Mouse (Mus musculus): ENCODE data around the gene Muc4. TPM values are rescaled to one million over a fixed set of nuclear protein-coding genes. Genes with fewer than 3 reads are reported as not detected.

The Muc4 gene
- polyA plus RNA-seq, 1 experiment from 2014 or later, result 0.54 TPM

GRCm38 (mm10) chr16:32728730-32729129 is 7.0 kb upstream of the Muc4 start:
- DNase-seq (no peak), ATAC-seq (ENCODE audit: low read depth) (peak; percentile 31; the same call in 1 of the 2 replicates)
- H3K9ac ChIP-seq, result no peak overlapping the region
- H3K36me3 ChIP-seq, result no peaks in the 10 kb centered on the region
- no peaks in the 10 kb centered on the region for H3K9me3 ChIP-seq (replicated peaks)
- H3K27ac ChIP-seq, result no peak overlapping the region
- H3K4me2 ChIP-seq, result no peak overlapping the region
- no peak overlapping the region for H3K4me3 ChIP-seq (replicated peaks)
- 36% methylated on average over 1 of the region's 1 CpGs for WGBS (ENCODE audit: insufficient replicate concordance)
- peaks cover under 1% of the 10 kb centered on the region for H3K4me1 ChIP-seq (replicated peaks)
- 0 out of 2 replicates have a peak, but pooled peaks cover 3% of the 10 kb centered on the region for H3K27me3 ChIP-seq

- ATAC-seq (ENCODE audit: low read depth), result no peak
- Histone ChIP-seq H3K27me3 (peaks cover 6% of the 10 kb centered on the region; the same call in 1 of the 2 replicates), H3K4me2 (no peak overlapping the region), H3K9ac (no peak overlapping the region), H3K36me3 (no peaks in the 10 kb centered on the region), H3K4me1 (replicated peaks) (no peaks in the 10 kb centered on the region), H3K4me3 (replicated peaks) (no peak overlapping the region), H3K27ac (no peak overlapping the region), H3K9me3 (replicated peaks) (no peaks in the 10 kb centered on the region)
- DNase-seq, result no peak
- WGBS (ENCODE audit: insufficient replicate concordance), result 63% methylated on average over 3 of the region's 3 CpGs
These were observed 2.5 kb upstream of the Muc4 start for GRCm38 (mm10) chr16:32733213-32733612.

- no peak overlapping the region for H3K9ac ChIP-seq
- no peaks in the 10 kb centered on the region for H3K4me1 ChIP-seq (replicated peaks)
- no peak overlapping the region for H3K4me3 ChIP-seq (replicated peaks)
- no peak for ATAC-seq (ENCODE audit: low read depth)
- H3K4me2 ChIP-seq, result no peak overlapping the region
- no peak overlapping the region for H3K27ac ChIP-seq
- no peak for DNase-seq
- H3K9me3 ChIP-seq (replicated peaks), result no peaks in the 10 kb centered on the region
- WGBS (ENCODE audit: insufficient replicate concordance), result 50% methylated on average over 3 of the region's 3 CpGs
- H3K36me3 ChIP-seq, result no peaks in the 10 kb centered on the region
- H3K27me3 ChIP-seq, result peaks cover 6% of the 10 kb centered on the region; the same call in 1 of the 2 replicates
These were observed 336 bp downstream of the Muc4 start for GRCm38 (mm10) chr16:32736022-32736421.

- Histone ChIP-seq H3K27me3 (peaks cover 3% of the 10 kb centered on the region; the same call in 1 of the 2 replicates), H3K36me3 (no peaks in the 10 kb centered on the region), H3K4me3 (replicated peaks) (no peak overlapping the region), H3K4me1 (replicated peaks) (no peaks in the 10 kb centered on the region), H3K9me3 (replicated peaks) (no peaks in the 10 kb centered on the region), H3K27ac (no peak overlapping the region), H3K4me2 (no peak overlapping the region), H3K9ac (no peak overlapping the region)
- WGBS (ENCODE audit: insufficient replicate concordance), result 55% methylated on average over 8 of the region's 8 CpGs
- DNase-seq (no peak), ATAC-seq (ENCODE audit: low read depth) (peak; percentile 29; the same call in 1 of the 2 replicates)
These were observed 4.4 kb downstream of the Muc4 start for GRCm38 (mm10) chr16:32740003-32740663.

- H3K9ac ChIP-seq, result no peak overlapping the region
- H3K4me1 ChIP-seq (replicated peaks), result no peaks in the 10 kb centered on the region
- no peak overlapping the region for H3K4me2 ChIP-seq
- ATAC-seq (ENCODE audit: low read depth) (no peak), DNase-seq (no peak)
- no peak overlapping the region for H3K27ac ChIP-seq
- 64% methylated on average over 9 of the region's 9 CpGs for WGBS (ENCODE audit: insufficient replicate concordance)
- peaks cover 3% of the 10 kb centered on the region; the same call in 1 of the 2 replicates for H3K27me3 ChIP-seq
- H3K4me3 ChIP-seq (replicated peaks), result no peak overlapping the region
- H3K36me3 ChIP-seq, result no peaks in the 10 kb centered on the region
- H3K9me3 ChIP-seq (replicated peaks), result no peaks in the 10 kb centered on the region
These were observed 5.7 kb downstream of the Muc4 start for GRCm38 (mm10) chr16:32741366-32741765.

- ATAC-seq (ENCODE audit: low read depth) (no peak), DNase-seq (no peak)
- no peak overlapping the region for H3K4me3 ChIP-seq (replicated peaks)
- H3K36me3 ChIP-seq, result no peaks in the 10 kb centered on the region
- no peak overlapping the region for H3K4me2 ChIP-seq
- H3K9me3 ChIP-seq (replicated peaks), result no peaks in the 10 kb centered on the region
- no peak overlapping the region for H3K9ac ChIP-seq
- H3K27ac ChIP-seq, result no peak overlapping the region
- no peaks in the 10 kb centered on the region for H3K4me1 ChIP-seq (replicated peaks)
- H3K27me3 ChIP-seq, result no peaks in the 10 kb centered on the region
- WGBS (ENCODE audit: insufficient replicate concordance), result 58% methylated on average over 2 of the region's 2 CpGs
These were observed 7.0 kb downstream of the Muc4 start for GRCm38 (mm10) chr16:32742712-32743111.

GRCm38 (mm10) chr16:32745852-32746251 is 10.2 kb downstream of the Muc4 start:
- Histone ChIP-seq H3K36me3 (no peaks in the 10 kb centered on the region), H3K4me2 (no peak overlapping the region), H3K27me3 (no peaks in the 10 kb centered on the region), H3K4me1 (replicated peaks) (no peaks in the 10 kb centered on the region), H3K9me3 (replicated peaks) (no peaks in the 10 kb centered on the region), H3K9ac (no peak overlapping the region), H3K27ac (no peak overlapping the region), H3K4me3 (replicated peaks) (no peak overlapping the region)
- DNase-seq (no peak), ATAC-seq (ENCODE audit: low read depth) (no peak)
- WGBS (ENCODE audit: insufficient replicate concordance), result 59% methylated on average over 6 of the region's 6 CpGs

GRCm38 (mm10) chr16:32750242-32751127 is 14.8 kb downstream of the Muc4 start:
- no peaks in the 10 kb centered on the region for H3K27me3 ChIP-seq
- DNase-seq (no peak), ATAC-seq (ENCODE audit: low read depth) (no peak)
- no peaks in the 10 kb centered on the region for H3K9me3 ChIP-seq (replicated peaks)
- H3K4me3 ChIP-seq (replicated peaks), result no peak overlapping the region
- no peaks in the 10 kb centered on the region for H3K36me3 ChIP-seq
- no peaks in the 10 kb centered on the region for H3K4me1 ChIP-seq (replicated peaks)
- no peak overlapping the region for H3K4me2 ChIP-seq
- no peak overlapping the region for H3K27ac ChIP-seq
- 54% methylated on average over 5 of the region's 5 CpGs for WGBS (ENCODE audit: insufficient replicate concordance)
- H3K9ac ChIP-seq, result no peak overlapping the region

GRCm38 (mm10) chr16:32764550-32764949 is 28.9 kb downstream of the Muc4 start:
- no peak for ATAC-seq (ENCODE audit: low read depth)
- 54% methylated on average over 2 of the region's 2 CpGs for WGBS (ENCODE audit: insufficient replicate concordance)

GRCm38 (mm10) chr16:32764961-32765360 is 29.3 kb downstream of the Muc4 start:
- Histone ChIP-seq H3K4me1 (replicated peaks) (peaks cover 9% of the 10 kb centered on the region; the same call in 1 of the 2 replicates), H3K9ac (no peak overlapping the region), H3K4me2 (no peak overlapping the region), H3K4me3 (replicated peaks) (no peak overlapping the region), H3K27ac (no peak overlapping the region), H3K9me3 (replicated peaks) (no peaks in the 10 kb centered on the region), H3K36me3 (no peaks in the 10 kb centered on the region), H3K27me3 (no peaks in the 10 kb centered on the region)
- no peak for DNase-seq
- 41% methylated on average over 6 of the region's 6 CpGs for WGBS (ENCODE audit: insufficient replicate concordance)
- no peak for ATAC-seq (ENCODE audit: low read depth)

More at GRCm38 (mm10) chr16:32764550-32764949, 28.9 kb downstream of the Muc4 start:
- Histone ChIP-seq H3K9me3 (replicated peaks) (no peaks in the 10 kb centered on the region), H3K4me1 (replicated peaks) (peaks cover 9% of the 10 kb centered on the region; the same call in 1 of the 2 replicates), H3K27me3 (no peaks in the 10 kb centered on the region), H3K27ac (no peak overlapping the region), H3K4me2 (no peak overlapping the region), H3K4me3 (replicated peaks) (no peak overlapping the region), H3K36me3 (no peaks in the 10 kb centered on the region), H3K9ac (no peak overlapping the region)
- no peak for DNase-seq

GRCm38 (mm10) chr16:32766904-32767303 is 31.2 kb downstream of the Muc4 start:
- Histone ChIP-seq H3K27me3 (no peaks in the 10 kb centered on the region), H3K9ac (no peak overlapping the region), H3K36me3 (no peaks in the 10 kb centered on the region), H3K4me1 (replicated peaks) (peaks cover 9% of the 10 kb centered on the region; the same call in 1 of the 2 replicates), H3K4me2 (no peak overlapping the region), H3K27ac (no peak overlapping the region), H3K4me3 (replicated peaks) (no peak overlapping the region), H3K9me3 (replicated peaks) (no peaks in the 10 kb centered on the region)
- 78% methylated on average over 7 of the region's 7 CpGs for WGBS (ENCODE audit: insufficient replicate concordance)
- ATAC-seq (ENCODE audit: low read depth), result peak; percentile 58; the same call in 1 of the 2 replicates
- DNase-seq, result no peak

Measured in liver, embryonic 13.5 days (tissue).